Mouse (Mus musculus): ENCODE measurements around the gene Spg7. TPM values are rescaled to one million over a fixed set of nuclear protein-coding genes. Genes with fewer than 3 reads are reported as not detected.
A peak's percentile ranks its signal among the peaks of the same experiment; 100 is the strongest.
"Not testable (repeated sequence)": the region's sequence is repeated elsewhere in the genome, so short reads cannot be mapped to it uniquely, and the experiment has no call there.

Gene Spg7
- total RNA-seq, 4 experiments from 2014 or later = 54.2 to 66.2 (median 63.3) TPM

GRCm38 (mm10) chr8:123041008-123041773 lies 21.6 kb upstream of the Spg7 start:
- peak; percentile 45 to 62 for DNase-seq (ENCODE audit: low spot score in 2 of 2)

DNA sequence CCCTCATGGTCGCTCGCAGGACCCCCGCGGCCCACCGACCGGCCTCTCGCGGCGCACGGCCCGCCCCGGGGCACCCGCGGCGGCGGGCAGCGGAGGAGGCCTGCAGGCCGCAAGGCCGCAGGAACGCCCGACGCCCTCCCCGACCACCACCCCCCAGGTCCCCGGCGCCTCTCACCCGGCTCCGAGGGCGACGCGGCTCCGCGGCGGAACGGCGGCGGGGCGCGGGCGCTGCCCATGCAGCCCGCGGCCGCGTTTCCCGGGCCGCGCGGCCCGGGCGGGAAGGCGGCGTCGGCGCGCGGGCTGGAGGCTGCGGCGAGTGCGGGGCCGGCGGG lies 21.0 kb upstream of the Spg7 start:
- DNase-seq (ENCODE audit: low spot score in 2 of 2) = no peak

DNA sequence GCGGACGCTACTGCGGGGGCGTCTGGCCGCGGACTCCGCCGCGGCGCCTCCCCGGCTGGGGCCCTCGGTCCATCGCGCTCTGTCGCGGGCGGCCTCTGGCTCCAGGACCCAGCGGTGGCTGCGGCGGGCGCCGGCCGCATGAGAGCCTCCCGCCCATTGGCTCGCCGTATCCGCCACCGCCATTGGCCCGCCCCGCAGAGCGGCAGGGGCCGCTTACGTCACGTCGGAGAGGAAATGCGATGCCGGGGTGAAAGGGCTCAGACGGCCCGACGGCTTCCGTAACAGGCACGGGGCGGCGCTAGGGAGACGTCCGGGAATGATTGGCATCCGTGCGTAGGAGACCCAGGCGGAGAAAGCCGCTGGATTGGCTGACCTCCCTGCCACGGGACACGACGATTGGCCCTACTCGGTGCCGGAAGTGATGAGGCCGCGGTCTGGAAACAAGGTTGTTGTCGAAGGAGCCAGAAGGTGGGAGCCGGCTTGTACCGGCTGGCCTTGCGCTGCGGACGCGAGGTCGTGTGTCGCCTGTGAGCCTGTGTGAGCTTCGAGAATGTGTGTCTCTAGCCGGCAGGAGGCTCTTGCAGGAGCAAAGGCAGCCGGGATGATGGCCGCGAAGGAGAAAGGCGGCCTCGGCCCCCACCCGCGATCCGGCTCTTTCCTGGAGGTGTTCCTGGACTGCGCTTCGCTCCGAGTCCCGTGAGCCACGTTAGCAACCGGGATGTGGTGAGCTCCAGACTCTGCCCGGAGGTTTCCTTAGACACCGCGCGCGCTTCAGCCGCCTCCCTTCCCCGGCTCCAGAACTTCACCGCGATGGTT lies 20.4 kb upstream of the Spg7 start, which contains the start of gene Ankrd11:
Ankrd11 (minus strand) TSS at position 120 of the 816 bp plus-strand sequence.
- DNase-seq (ENCODE audit: low spot score in 2 of 2) = peak; percentile 98 to 100

- DNase-seq (ENCODE audit: low spot score in 2 of 2) = no peak
Observed at GRCm38 (mm10) chr8:123042974-123043625, 19.6 kb upstream of the Spg7 start.

DNA sequence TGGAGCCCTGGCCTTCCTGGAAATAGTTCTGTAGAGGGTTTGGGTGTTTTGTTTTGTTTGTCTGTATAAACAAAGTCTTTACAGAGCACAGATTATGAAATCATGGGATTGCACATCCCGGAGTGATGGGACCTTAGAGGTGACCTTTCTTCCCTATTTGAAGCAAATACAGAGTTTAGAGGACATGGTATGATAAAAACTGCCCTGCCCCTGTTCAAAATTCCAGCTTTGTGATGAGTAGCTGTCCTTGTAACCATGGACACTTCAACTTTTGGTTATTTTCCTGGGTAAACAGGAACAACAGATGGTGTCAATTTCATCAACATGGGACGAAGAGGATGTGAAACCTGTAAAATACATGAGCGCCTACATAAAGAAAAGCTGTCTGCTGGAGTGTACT lies 18.8 kb upstream of the Spg7 start:
- DNase-seq (ENCODE audit: low spot score in 2 of 2) = no peak

DNA sequence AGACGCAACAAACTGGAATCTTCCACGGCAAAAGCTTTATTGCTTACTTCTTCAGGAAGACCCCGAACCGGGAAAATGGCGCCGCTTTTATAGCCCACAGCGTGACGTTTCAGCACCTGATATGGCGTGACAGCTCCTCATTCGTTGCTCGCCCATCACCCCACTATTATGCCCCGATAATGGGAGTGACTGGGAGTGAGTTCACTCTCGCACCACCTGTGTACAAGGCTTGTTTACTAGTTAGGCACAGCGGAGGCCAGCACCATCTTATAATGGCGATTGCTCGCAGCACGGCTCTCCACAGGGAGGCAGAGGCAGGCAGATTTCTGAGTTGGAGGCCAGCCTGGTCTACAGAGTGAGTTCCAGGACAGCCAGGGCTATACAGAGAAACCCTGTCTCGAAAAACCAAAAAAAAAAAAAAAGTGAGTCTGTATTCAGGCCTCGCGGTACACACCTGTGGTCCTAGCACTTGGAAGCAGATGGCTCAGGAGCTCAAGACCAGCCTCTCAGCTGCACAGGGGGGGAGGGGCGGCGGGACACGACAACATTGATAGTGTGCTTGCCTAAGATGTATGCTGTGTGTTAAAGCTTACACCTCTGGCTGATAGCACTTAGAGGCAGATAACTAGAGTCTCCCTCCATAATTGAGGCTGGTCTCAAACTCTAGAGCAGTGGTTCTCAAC lies 17.9 kb upstream of the Spg7 start:
- not testable (repeated sequence) for DNase-seq (ENCODE audit: low spot score in 2 of 2)

- no peak for DNase-seq (ENCODE audit: low spot score in 2 of 2)
Observed at GRCm38 (mm10) chr8:123046706-123047105, 16.0 kb upstream of the Spg7 start.

DNA sequence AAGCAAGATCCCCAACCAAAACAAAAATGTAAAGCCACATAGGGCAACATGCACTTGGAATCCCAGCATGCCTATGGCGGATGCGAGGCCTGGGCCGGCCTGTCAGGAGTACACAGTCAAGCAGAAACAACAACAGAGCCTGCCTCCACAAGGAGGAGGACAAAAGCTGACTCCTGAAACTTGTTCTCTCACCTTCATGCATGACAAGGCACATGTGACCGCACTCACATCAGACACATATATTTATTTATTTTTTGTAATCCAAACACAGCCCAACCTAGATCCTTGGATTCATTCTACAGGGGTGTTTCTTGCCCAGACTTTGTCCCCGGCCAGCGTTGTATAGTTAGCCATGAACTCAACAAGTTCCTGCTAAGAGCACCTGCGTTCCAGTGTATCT lies 14.9 kb upstream of the Spg7 start:
- DNase-seq (ENCODE audit: low spot score in 2 of 2) = no peak

DNA sequence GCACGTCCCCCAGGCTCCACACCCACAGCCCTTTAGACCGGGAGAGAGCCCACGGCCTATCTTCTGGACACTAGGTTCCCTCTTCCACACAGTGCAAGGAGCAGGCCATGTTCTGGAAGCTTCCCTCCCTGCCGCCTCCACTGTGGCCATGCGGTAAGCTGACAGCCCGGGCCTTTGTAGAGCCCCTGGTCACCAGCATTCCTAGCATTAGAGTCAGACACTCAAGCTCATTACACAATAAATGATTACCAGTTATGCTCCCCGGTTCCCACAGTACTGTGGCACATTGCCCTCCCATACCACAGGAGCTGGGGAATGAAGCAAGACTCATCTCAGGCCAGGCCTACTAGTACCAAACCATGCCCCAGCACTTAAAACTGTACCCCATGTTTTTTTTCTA lies 14.3 kb upstream of the Spg7 start:
- DNase-seq (ENCODE audit: low spot score in 2 of 2) = no peak

- no peak for DNase-seq (ENCODE audit: low spot score in 2 of 2)
Observed at GRCm38 (mm10) chr8:123051458-123051857, 11.3 kb upstream of the Spg7 start.

DNA sequence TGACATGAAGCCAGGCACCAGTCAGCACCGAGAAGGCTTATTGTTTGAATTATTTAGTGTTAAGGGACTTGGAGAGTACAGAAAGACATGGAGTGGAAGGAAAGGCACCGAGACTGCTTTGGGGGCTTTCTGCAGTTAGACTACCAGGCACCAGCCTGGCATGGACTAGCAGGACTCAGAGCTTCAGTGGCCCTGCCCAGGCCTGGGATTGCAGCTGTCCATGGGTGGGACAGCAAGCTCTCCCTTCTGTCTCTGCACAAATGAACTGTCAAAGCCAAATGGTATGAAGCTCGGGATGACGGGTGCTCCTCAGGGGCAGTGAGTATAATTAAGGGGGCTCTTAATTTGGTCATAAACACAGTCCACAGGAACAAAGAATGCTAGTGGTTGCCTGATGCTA lies 1.3 kb downstream of the Spg7 start:
- DNase-seq (ENCODE audit: low spot score in 2 of 2) = no peak

DNA sequence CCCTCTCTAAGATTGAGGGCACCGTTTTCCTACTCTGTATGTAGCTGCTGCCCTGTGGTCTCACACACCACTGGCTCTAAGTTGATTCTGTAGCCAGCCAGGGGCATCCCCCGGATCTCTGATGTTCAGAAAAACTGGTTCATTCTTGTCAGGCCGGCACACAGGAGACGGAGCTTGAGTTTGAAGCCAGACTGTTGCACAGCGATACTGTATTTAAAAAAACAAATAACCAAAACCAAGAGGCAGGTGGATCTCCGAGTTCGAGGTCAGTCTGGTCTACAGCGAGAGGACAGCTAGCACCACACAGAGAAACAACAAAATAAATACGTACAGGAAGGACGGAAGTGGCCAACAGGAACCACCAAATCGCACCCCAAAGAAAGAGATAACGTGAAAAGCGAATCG lies 2.1 kb downstream of the Spg7 start:
- no peak for DNase-seq (ENCODE audit: low spot score in 2 of 2)

- DNase-seq (ENCODE audit: low spot score in 2 of 2) = peak; percentile 86 to 93
Observed at GRCm38 (mm10) chr8:123065214-123066100, 2.7 kb downstream of the Spg7 start.

DNA sequence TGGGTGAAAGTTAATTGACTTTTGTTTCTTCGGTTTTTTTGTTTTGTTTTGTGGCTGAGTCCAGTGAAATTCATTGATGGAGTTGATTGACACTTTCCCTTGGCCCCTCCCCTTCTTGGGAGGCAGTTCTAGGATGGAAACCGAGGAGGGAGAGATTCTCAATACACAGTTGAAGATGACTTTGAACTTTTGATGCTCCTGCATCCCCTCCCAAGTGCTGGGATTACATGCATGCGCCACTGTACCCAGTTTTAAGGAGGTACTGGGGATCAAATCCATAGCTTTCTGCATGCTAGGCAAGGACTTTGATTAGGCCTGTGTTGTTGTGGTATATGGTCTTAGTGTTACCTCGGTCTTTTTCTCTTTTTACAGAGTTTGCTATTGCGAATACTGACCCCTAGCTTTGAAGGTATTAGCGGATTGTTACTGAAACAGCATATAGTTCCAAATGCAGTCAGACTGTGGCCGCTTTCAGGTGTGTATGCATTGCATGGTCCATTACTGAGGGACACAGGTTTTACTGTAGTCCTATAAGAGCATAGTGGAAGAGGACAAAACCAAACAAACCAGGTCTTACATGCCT lies 3.5 kb downstream of the Spg7 start:
- no peak for DNase-seq (ENCODE audit: low spot score in 2 of 2)

DNA sequence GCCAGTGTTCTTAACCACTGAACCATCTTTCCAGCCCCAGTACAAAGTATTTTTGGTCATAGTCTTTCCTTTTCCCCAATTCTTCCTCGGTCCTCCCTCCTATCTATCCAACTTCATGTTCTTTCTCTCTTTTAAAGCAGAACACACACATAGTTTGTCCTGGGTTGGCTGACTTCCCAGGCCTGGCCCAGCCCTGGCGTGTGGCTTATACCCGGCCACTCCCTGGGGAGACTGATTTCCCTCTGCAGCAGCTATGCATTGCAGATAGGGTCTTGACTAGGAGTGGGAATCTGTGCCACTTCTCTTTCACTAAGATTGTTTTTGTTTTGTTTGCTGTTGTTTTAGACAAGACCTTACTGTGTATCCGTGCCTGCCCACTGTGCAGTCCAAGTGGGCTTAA lies 8.4 kb downstream of the Spg7 start:
- DNase-seq (ENCODE audit: low spot score in 2 of 2) = no peak

DNA sequence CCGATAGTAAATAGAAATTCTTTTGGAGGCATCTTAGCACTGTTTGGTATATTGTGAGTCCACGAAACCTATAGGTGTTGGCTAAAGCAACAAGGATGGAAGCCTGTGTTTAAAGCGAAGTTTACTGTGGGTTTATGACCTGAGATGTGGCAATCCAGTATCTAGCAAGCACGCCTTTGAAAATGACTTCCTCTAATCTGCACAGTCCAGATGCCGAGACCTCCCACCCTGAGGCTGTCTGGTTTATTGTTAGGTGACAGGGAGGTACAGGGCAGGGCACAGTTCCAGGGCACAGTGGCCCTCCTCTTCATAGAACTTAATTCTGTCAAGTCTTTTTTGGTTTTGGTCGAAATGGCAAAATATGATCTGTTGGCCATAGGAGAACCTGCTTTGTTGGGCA lies 14.5 kb downstream of the Spg7 start:
- no peak for DNase-seq (ENCODE audit: low spot score in 2 of 2)

DNA sequence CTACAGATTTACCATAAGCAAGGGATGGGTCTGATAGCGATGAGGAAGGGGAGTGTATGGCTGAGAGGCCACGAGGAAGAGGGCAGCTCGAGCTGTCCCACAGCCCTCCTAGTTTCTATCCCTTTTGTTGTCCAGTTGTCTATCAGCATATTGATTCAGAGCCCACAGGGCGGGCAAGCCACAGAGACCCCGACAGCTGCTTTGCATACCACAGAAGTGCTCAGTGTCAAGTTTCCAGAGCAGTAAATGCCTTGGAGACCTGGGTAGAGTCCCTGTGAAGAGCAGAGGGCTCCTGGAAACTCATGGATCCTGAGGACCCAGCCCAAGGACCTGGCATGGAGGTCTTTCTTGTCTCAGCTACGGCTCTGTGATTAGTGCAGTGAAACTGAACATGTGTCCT lies 20.3 kb downstream of the Spg7 start:
- DNase-seq (ENCODE audit: low spot score in 2 of 2) = no peak

DNA sequence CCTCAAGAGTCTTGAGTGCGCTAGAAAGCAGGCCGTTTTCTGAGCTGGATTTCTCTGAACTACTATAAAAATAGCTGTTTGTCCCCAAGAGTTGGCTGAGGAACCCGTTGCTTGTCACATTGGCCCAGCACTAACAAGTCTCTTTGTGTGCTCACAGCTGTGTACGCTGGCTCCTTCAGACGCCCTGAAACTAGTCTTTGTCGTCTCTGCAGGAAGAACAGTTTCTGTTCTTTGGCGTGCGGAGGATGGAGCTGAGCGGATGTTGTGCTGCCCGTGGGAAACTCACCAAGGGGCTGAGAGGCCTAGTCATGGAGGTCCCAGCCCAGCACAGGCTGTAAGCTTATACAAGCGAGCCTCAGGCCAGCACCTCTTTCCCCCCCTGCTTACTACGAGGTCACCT lies 20.9 kb downstream of the Spg7 start:
- peak in 1 of 2 experiments; percentile 64 for DNase-seq (ENCODE audit: low spot score in 2 of 2)

GRCm38 (mm10) chr8:123087289-123087688 lies 24.5 kb downstream of the Spg7 start:
- no peak for DNase-seq (ENCODE audit: low spot score in 2 of 2)

DNA sequence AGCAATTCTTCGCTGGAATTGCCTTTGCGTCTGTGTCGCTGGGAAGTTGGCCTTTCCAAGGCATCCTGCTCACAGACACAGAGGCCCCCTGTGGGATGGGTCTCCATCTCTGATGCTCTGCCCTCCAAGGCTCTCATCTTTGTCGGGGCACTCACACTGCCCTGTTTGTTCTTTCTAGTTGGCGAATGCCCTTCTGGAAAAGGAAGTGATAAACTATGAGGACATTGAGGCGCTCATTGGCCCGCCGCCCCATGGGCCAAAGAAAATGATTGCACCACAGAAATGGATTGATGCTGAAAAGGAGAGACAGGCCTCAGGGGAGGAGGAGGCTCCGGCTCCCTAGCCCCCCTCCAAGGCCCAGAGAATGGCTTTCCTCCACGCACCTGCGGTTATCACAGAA lies 34.5 kb downstream of the Spg7 start:
- no peak for DNase-seq (ENCODE audit: low spot score in 2 of 2)
